Mouse (Mus musculus) WW6 (cell line): ENCODE measurements around the gene Gm4737.
A peak's percentile ranks its signal among the peaks of the same experiment; 100 is the strongest.
"Not testable (repeated sequence)": the region's sequence is repeated elsewhere in the genome, so short reads cannot be mapped to it uniquely, and the experiment has no call there.

Experiments used
- DNase-seq: peaks from one replicate; pipeline ENCODE4 v3.0.0-alpha.2; 2013; ENCODE audit warnings: low read depth, low spot score

Gm4737 gene

DNA sequence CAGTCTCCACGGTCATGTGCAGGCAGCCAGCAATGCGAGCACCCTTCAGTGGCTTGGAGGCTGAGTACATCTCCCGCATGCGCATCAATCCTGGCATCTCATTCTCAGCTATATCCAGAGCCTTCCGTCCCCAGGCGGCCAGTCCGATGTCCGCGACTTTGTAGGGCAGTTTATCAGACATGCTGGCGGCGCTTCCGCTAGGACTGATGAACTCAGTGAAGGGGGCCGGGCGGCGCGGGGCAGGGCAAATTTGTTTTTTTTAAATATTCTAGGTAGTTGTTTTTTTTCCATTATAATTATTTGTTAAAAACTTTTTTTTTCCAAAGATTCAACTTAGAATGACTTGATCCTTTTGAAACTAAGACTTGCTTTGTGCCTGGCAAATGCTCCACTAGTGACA, at the start of gene Gm4737:
Gene Gm4737, minus strand, starts transcription at position 246 of the 400 bp plus-strand sequence.
- not testable (repeated sequence) for DNase-seq

DNA sequence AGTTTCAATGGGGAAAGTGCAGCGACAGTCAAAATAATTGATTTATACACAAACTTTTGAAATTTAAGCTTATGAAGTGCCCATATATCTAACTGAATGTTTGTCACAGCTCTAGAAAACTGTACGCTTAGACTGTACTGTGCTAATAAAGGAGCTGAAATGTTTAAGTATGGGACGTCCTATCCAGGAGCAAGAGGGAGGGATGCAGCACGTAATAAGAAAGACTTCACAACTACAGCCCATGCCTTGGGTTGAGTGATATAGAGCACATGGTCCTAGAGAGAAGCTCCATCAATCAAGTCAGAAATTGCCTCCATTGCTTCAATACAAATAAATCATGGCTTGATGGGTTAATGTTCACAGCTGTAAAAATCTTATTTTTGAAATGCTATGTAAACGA, 40.9 kb upstream of the Gm4737 start:
- DNase-seq: no peak

DNA sequence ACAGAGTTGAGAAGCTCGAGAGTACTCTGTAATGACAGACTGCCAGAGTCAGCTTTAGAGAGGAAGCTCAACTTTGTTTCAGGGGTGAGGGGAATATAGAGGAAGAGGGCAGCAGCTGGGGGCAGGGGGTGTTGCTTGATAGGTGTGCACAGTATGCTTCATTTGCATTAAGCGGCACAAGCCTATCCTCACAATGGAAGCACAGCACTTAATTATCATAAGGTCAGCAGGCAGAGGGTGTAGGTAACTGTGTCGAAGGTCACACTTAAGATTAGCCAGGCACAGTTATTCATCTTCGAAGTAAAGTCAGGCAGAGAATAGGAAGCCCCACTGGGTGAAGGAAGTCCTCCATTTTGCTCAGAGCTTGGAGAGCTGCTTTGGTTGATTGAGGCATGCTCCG, 28.2 kb upstream of the Gm4737 start:
- DNase-seq: no peak

DNA sequence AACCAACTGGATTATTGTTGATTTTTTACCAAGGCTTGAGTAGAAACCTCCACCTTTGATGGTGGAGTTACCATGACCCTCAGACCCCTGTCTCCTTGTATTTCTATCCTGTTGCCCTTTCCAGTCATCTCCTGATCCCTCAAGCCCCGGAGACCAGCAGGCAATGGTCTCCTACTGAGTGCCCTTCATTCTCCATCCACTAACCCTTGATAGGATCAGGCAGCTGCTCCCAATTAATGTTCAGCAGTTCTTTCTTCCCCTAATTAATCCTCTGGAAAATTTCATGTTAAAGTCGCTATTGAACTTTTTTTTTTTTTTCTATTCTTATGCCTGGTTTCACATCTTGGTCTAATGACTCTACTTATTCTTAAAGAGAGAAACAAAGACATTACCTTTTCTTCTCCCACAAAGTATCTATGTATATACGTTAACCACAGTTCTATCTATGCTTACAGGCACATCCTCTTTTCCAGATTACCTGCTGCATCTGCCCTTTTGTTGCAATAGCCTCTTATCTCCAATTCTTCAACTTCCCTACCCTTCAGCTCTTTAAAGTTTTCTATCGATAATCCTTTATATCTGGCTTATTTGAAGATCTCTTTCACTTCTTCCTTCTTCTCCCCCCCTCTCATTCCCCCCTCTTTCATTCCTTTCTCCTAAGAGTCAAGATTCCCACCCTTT, 23.4 kb upstream of the Gm4737 start:
- no peak for DNase-seq

DNA sequence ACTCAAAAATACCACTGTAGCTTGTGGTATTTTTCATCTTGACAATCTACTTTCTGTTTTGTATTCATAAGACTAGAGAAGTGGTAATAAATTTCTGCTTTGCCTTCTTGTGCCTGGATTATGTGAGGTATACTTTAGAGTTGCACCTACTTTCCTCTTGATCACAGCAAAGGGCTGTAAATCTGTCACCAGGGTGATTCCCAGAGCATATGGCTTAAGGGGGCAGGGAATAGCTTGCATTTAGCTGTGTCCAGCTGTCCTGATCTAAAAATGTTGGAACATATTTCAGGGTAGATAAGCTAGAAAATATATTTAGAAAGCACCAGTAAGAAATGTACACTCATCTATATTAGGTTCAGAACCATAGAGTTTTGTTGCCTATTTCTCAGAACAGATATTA, 18.2 kb upstream of the Gm4737 start:
- no peak for DNase-seq

DNA sequence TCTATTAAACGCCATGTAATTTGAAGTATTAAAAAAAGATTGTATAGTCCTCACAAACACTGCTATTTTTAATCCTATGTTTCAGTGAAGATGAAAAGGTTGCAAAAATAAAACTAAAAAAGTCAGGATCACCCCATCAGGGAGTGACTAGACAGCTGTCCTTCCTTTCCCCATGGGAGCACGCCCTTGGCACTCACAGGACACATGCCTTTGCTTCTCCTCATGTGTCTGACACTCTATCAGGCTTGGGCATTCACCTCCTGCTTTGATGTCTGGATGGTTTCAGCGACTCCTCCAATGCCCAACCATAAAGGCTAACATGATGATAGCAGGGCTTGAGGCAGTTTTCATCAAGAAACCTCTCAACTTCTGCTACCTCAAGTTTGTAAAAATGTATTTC, 12.1 kb upstream of the Gm4737 start:
- DNase-seq: no peak

DNA sequence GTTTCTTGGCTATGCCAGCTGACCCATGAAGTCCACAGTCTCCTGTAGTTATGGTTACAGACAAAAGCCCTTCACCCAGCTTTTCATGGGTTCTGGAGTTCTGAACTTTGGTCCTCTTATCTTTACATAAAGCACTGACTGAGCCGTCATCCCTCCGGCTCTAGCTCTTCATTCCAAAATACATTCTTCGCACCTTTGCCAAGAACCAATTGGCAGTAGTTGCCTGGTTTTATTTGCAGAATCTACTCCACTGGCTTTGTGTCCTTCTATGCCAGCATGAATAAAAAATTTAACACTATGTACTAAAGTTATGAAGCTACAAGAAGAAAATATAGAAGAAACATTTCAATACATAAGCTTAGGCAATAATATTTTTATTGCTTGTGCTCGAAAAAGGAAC, 10.4 kb upstream of the Gm4737 start:
- no peak for DNase-seq

DNA sequence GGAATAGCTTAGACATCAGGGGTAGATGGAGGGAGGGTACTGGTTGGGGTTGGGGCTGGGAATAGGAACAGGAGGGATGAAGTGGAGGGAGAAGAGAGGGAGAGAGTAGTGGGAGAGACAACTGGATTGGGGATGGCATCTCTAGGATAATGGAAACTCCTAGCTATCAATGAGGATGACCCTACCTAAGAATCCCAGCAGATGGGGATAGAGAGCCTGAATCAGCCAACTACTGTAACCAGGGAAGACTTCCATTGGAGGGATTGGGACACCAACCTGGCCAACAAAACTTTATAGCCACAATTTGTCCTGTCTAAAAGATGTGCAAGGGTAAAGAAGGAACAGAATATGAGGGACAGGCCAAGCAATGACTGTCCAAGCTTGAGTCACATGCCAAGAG, 3.7 kb downstream of the Gm4737 start:
- peak; percentile 4 for DNase-seq

DNA sequence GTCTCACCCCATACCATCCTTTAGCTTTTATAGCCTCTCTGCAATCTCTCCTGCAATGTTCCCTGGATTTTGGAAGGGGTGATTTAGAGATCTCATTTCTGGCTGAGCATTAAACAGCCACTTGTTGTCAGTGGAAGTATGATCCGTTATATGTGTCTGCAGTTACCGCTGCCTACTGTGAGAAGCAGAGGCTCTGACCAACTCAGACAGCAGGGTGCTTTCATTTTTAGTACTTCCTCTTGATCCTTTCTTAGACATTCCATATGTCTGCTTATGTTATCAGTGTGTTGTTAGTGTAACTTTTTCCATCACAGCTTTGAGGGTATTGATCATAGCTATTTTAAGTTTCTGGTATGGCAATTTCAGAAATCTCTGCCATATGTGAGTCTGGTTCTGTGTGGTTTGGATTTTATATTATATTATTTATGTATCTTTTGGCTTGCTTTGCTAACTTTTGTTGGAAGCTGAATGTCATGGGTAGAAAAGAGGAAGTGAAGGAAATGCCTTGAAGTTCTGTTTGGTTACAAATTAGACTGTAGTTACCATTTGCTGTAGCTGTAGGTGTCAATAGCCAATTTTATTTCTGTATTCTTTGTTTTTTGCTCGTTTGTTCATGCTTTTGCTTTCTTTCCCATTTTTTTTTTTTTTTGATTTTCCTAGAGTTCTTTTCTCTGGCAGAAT, 6.1 kb downstream of the Gm4737 start:
- DNase-seq: no peak

DNA sequence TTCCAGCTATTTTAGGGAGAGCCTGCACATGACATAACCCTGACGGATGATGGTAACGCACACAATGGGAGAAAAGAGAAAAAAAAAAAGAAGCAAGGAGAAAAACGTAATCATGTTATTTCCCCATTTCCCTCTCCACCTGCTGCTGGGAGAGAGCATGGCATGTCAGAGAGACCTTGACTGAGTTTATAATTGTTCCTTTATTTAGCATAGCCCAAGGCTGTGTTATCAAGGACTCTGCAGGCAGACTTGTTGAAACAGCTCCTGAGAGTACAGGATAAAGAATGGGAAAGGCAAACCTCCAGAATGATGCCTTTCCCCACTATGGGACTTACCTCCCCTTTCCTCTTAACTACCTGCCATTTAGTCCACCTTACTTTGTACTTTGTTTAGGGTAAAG, 7.9 kb downstream of the Gm4737 start:
- DNase-seq: no peak

DNA sequence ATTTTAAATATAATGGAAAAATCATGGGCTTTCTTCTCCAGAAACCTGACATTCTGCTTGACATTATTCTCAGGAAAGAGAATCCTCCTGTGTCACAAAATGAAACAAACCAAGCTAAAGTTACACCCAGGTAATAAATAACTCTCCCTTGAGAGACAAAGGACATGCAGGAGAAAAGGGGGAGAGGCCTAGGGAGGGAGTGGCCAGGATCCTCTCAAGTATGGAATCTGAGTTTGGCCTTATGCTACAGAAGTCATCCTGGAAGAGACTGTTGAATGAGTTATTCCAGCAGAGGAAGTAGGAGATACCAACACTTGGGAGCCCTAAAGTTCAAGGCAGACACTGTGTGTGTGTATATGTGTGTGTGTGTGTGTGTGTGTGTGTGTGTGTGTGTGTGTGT, 32.6 kb downstream of the Gm4737 start:
- no peak for DNase-seq

DNA sequence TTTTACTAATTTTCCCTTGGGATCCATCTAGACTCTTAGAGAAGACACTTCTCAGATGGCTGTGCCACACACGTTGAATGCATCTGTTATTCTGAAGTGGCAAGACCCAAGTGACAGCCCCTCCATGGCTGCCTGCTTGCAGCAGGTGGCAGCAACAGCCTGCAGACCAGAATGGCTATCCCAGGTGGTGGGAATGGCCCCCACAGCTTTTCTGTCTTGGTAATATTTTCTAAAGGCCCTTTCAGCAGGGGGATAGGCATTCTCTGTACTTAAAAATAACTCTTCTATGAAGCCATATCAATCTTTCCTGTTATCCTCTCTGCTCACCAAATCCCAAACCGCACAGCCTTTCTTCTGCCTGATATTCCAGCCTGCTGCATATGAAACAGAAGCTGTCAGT, 33.5 kb downstream of the Gm4737 start:
- DNase-seq: no peak

DNA sequence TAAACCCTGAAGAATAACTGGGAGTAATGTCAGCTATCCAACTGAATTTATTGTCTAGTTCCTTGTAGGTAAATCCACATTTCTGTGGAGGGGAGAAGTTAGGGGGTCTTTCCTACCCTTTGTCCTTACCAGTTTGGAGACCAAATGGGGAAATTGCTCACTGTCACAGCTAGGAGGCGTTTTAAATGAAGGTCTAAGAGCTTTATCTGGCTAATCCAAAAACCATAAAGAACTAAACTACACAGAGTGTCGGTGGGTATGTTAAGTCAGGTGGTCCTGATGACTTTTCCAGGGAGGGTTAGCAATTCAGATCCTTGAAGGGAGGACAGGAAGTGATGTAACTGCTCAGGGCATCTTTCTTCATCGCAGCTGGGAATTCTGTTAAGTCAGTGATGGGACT, 34.3 kb downstream of the Gm4737 start:
- DNase-seq: no peak

DNA sequence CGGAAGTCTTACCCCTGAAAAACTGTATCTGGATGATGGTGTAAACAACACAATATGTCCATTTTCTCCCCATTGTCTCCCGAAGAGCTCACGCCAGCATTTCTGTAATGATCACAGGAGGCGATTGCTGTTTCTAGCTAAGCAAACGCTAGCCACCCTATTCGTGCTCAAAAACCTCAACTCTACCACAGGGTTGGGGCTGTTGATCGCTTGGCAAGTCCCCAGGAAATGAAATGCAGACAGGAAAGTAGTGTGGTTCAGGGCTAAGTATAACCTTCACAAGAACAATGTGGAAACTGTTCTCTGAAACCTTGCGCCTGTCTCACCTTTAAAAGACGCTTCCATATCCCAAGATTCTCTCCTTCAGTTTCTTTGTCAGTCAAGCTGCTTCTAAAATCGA, 34.9 kb downstream of the Gm4737 start, which contains the start of gene Cd96:
Gene Cd96, minus strand, starts transcription at position 232 of the 400 bp plus-strand sequence.
- no peak for DNase-seq

DNA sequence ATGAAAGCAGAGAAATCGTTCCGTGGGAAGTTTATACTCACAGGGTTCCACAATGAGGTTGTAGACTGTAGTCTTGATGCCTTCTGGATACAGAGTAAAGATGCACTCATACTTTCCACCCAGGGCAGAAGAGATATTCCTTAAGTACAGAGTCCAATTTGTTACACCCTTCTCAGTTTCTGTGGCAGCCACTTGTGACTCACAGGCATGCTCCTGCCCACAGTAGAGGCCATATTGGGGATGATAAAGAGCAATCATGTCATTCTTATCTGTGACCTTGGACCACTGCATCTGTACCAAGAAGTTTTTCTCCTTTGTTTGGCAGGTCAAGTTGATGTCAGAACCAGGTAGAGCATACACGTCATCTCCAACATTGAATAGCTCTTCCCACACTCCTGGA, 37.2 kb downstream of the Gm4737 start:
- no peak for DNase-seq

DNA sequence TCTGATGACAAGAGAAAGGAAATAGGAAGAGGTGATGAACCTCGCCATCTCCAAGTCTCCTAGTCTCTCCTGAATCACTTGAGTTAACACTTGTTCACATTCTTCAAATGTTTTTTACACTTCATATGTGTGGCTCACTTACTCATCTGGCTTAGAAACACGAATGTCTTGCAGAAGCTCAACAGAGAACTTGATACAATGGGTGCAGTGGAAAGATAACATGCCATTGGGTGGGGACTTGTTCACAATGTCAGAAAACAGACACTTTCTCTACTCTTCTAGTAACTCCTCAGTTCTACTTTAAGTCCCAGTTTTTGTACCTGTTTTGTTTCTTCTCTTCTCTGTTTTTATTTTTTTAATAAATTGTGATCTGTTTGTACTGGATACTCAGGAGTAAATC, 40.1 kb downstream of the Gm4737 start:
- DNase-seq: no peak

DNA sequence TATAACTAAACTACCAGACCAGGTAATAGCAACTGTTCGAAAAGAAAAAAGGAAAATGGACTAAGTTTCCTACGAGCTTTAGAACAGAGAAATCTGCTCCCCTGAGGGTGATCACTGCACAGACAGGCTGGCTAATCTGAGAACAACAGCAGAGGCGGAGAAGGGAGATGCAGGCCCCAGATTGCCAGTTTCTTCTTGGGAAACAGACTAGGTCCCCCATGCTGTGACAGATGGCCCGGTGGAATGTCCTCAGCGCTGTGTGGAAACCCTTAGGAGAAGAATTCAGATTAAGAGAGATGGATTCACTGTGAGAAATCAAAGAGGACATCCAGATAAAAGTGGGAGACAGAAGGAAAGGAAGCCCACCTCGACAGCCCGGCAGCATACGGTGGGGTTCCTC, 45.3 kb downstream of the Gm4737 start:
- DNase-seq: no peak

DNA sequence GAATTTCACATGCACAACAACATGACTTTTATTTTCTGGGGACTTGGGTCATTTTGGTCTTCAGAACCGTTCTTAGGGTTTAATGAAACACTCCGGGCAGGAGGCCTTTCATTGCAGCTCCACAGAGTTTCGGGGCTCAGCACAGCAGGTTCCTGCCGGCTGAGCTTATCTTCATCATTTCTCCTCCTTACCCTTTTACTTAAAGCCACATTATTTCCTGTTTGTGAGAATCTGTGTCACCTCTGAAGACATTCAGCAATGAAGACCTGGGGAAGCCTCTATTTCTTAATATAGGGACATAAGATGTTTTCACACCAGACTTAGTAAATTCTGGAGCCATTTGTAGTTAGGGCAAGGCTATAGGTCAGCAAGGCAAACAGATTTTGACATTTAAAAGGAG, 47.4 kb downstream of the Gm4737 start:
- no peak for DNase-seq

DNA sequence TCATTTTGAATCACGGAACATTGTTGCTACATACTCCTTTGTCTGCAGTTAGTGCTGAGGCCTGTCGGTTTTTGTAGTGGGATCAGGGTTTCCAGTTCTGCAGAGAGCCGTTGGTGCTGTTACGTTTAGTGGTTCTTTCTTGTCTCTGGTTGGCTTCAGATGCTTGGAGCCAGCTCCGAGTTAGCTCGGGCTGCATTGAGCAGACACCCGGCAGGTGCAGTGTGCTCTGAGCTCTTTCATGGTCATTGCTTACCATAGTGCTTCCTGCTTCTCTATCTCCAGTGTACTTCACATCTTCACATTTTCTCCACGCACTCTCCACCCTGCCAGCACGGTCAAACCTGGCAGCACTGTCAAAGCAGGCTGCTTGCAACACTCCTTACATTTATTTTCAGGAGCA, 50.4 kb downstream of the Gm4737 start:
- no peak for DNase-seq
